Mouse (Mus musculus) macrophage (primary cell): Measurements from ENCODE around the gene Olfr414. TPM values are rescaled to one million over a fixed set of nuclear protein-coding genes. Genes with fewer than 3 reads are reported as not detected.

ENCODE experiments used
- polyA plus RNA-seq: library from polyadenylated mRNA; stranded (reverse); fragments of 250-400 nt; gene quantifications from 3 replicates; pipeline ENCODE4 v1.2.4, GENCODE M21; 2018; ENCODE audit warnings: inconsistent platforms

Gene Olfr414
- polyA plus RNA-seq, 1 experiment from 2014 or later: not detected

Other genes with a start within 250 kb of the Olfr414 start
- not detected in 3 replicates for gene Olfr419, start 172.0 kb upstream of the Olfr414 start, polyA plus RNA-seq
- not detected in 3 replicates for gene Mptx1, start 93.5 kb upstream of the Olfr414 start, polyA plus RNA-seq
- not detected in 3 replicates for gene Olfr417, start 58.9 kb upstream of the Olfr414 start, polyA plus RNA-seq
- gene Olfr248, start 33.0 kb upstream of the Olfr414 start, polyA plus RNA-seq: not detected in 3 replicates
- not detected in 3 replicates for gene Olfr220, start 18.0 kb downstream of the Olfr414 start, polyA plus RNA-seq
- not detected in 3 replicates for gene Fmn2, start 77.8 kb downstream of the Olfr414 start, polyA plus RNA-seq